Mouse (Mus musculus) embryonic facial prominence, embryonic 13.5 days (tissue): ENCODE results near the gene Slk. TPM values are rescaled to one million over a fixed set of nuclear protein-coding genes. Genes with fewer than 3 reads are reported as not detected.
"Not testable (repeated sequence)": the region's sequence is repeated elsewhere in the genome, so short reads cannot be mapped to it uniquely, and the experiment has no call there.

Experiments used
- ATAC-seq: fragments of 200-750 bp; cut with Nextera tagmentation; 2 replicates; pipeline ENCODE4 v1.8.0; 2017; ENCODE audit warnings: low read depth; ENCODE audit not compliant: insufficient number of reproducible peaks, insufficient read depth, low FRiP score, low TSS enrichment
- H3K27ac ChIP-seq: fragments of 300-500 bp; sonication (generic); 2 replicates; pipeline ENCODE4 v1.5.1; 2015; ENCODE audit warnings: moderate library complexity, mild to moderate bottlenecking, inconsistent platforms
- H3K27me3 ChIP-seq: fragments of 300-500 bp; sonication (generic); 2 replicates; pipeline ENCODE4 v1.6.1; 2015; ENCODE audit warnings: mild to moderate bottlenecking, inconsistent platforms
- H3K36me3 ChIP-seq: fragments of 300-500 bp; sonication (generic); 2 replicates; pipeline ENCODE4 v1.6.1; 2015; ENCODE audit warnings: mild to moderate bottlenecking, inconsistent platforms
- H3K4me1 ChIP-seq: fragments of 300-500 bp; sonication (generic); 2 replicates; pipeline ENCODE4 v1.6.1; 2015; ENCODE audit warnings: inconsistent platforms
- H3K4me2 ChIP-seq: fragments of 300-500 bp; sonication (generic); 2 replicates; pipeline ENCODE4 v1.6.1; 2015; ENCODE audit warnings: moderate library complexity, mild to moderate bottlenecking, inconsistent platforms
- H3K4me3 ChIP-seq: fragments of 300-500 bp; sonication (generic); 2 replicates; pipeline ENCODE4 v1.5.1; 2015; ENCODE audit warnings: mild to moderate bottlenecking, inconsistent platforms
- H3K9ac ChIP-seq: fragments of 300-500 bp; sonication (generic); 2 replicates; pipeline ENCODE4 v1.6.1; 2015; ENCODE audit warnings: mild to moderate bottlenecking, inconsistent platforms
- H3K9me3 ChIP-seq: fragments of 300-500 bp; sonication (generic); 2 replicates; pipeline ENCODE4 v1.6.1; 2016; ENCODE audit warnings: inconsistent platforms
- WGBS: fragments of 180-500 bp; shearing (Covaris S2); methylation state at CpG from one replicate; pipeline ENCODE4 v1.1.7; 2015; ENCODE audit warnings: mixed read lengths; 5-methylcytosine and 5-hydroxymethylcytosine counted together
- polyA plus RNA-seq: library from polyadenylated mRNA; unstranded; fragments of >200 nt; fragmentation: Nextera tagmentation; extraction: Ambion mirVana; gene quantifications from 2 replicates; pipeline ENCODE4 v1.2.1, GENCODE M21; 2015

Slk gene
- polyA plus RNA-seq, 1 experiment from 2014 or later = 12.9 TPM

DNA sequence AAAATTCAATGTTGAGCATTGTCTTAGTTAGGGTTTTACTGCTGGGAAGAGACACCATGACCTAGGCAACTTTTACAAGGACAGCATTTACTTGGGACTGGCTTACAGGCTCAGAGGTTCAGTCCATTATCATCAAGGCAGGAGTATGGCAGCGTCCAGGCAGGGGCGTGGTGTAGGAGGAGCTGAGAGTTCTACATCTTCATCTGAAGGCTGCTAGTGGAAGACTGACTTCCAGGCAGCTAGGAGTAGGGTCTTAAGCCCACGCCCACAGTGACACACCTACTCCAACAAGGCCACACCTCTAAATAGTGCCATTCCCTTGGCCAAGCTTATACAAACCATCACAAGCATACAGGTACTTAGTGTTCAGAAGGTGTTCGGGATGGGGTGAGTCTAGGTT lies 7.5 kb upstream of the Slk start:
- not testable (repeated sequence) for H3K4me3 ChIP-seq, H3K27me3 ChIP-seq, H3K4me1 ChIP-seq, H3K27ac ChIP-seq, H3K9ac ChIP-seq, H3K9me3 ChIP-seq, H3K36me3 ChIP-seq, H3K4me2 ChIP-seq, ATAC-seq
- WGBS = 73% methylated on average over 4 of the region's 4 CpGs

DNA sequence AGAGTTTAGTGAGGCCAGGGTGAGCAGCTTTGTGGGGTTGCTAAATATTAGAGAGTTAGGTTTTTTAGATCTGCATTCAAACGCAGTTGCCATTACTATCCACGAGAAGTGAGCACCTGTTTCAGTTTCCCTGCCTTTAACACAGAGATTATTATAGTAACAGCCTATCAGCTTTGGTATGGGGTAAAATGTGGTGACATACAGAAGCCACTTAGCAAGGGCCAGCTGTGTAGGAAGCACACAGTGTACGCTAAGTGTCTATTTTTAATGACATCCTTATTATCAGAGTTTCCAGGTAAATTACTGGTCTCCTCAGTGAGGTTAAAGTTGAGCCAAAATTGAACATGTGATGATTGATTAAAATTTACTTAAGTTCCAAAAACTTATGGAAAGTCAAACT lies 5.8 kb upstream of the Slk start:
- WGBS = 76% methylated on average over 3 of the region's 3 CpGs
- Histone ChIP-seq H3K9ac (no peak overlapping the region), H3K4me2 (no peak overlapping the region), H3K4me3 (no peak overlapping the region), H3K4me1 (peaks cover 4% of the 10 kb centered on the region; the same call in 1 of the 2 replicates), H3K27me3 (no peaks in the 10 kb centered on the region), H3K36me3 (no peaks in the 10 kb centered on the region), H3K27ac (no peak overlapping the region), H3K9me3 (no peaks in the 10 kb centered on the region)
- no peak for ATAC-seq

DNA sequence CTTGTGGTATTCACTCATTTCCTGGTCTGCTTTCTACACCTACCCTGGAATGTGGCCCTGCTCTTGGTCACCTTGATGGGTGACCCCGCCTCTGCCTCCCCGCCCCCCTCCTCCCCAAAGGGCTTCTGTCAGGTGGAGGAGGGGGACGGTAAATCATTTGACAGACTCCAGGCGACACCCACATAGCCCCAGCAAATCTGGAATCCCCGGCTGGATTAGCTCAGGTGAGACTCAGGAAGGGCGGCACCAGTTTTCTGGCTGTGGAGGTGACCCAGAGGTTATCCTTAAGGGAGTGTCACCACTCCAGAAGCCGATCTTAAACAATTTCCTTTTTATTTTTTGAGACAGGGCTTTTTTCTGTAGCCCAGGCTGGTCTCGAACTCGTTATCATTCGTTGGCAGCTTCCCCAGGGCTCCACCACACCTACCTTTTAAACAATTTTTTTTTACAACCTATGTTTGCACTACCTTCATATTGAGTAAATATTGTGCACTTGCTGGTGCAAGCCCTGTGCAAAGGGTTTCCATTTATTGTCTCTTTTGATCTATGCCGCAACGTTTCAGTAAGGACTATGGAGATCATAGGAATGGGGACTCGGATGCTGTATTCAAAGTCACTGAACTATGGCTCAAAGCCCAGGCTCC lies 775 bp upstream of the Slk start:
- peaks cover 27% of the 10 kb centered on the region for H3K4me1 ChIP-seq
- no peaks in the 10 kb centered on the region for H3K36me3 ChIP-seq
- H3K27ac ChIP-seq = peak overlapping the region; percentile 92
- no peak for ATAC-seq
- H3K4me3 ChIP-seq = peak overlapping the region; percentile 83
- peak overlapping the region; percentile 96 for H3K9ac ChIP-seq
- H3K4me2 ChIP-seq = peak overlapping the region; percentile 83
- WGBS = 12% methylated on average over 13 of the region's 13 CpGs
- no peaks in the 10 kb centered on the region for H3K27me3 ChIP-seq
- no peaks in the 10 kb centered on the region for H3K9me3 ChIP-seq

DNA sequence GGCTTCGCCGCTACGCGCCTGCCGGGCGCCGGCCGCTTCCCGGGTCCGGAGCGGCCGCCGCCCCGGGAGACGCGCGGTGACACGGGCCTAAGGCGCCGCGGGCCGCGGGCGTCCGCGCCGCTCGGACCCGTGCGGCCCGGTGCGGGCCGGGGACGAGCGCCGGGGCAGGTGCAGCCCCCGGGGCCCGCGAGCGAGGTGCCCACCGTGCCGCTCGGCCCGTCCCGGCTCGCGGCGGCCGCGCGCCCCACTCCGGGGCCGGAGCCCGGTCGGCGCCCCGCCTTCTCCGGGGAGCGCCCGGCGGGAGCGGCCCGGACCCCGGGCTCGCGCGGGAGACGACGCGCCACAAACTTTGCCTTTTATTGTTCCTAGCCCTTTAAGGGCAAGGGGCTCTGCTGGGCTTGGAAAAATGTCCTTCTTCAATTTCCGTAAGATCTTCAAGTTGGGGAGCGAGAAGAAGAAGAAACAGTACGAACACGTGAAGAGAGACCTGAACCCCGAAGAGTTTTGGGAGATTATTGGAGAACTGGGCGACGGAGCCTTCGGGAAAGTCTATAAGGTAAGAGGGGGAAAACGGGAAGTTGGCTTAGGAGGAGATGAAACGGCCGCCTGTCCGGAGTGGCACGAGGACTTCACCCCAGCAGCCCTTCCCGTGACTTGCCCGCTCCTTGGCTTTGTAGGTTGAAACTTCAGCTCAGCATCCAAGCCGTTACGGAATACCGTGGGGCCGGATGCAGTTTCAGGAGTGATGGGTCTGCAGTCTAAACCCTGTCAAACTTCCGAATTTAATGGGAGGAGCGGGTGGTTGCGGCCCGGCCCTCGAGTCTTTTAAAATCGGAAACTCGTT lies 532 bp downstream of the Slk start:
- peak; percentile 65 for ATAC-seq
- Histone ChIP-seq H3K4me3 (peak overlapping the region; percentile 83), H3K27ac (peak overlapping the region; percentile 92), H3K4me1 (peaks cover 27% of the 10 kb centered on the region), H3K36me3 (no peaks in the 10 kb centered on the region), H3K9me3 (no peaks in the 10 kb centered on the region), H3K27me3 (no peaks in the 10 kb centered on the region), H3K4me2 (peak overlapping the region; percentile 83), H3K9ac (peak overlapping the region; percentile 96)
- under 1% methylated on average over 79 of the region's 96 CpGs for WGBS

DNA sequence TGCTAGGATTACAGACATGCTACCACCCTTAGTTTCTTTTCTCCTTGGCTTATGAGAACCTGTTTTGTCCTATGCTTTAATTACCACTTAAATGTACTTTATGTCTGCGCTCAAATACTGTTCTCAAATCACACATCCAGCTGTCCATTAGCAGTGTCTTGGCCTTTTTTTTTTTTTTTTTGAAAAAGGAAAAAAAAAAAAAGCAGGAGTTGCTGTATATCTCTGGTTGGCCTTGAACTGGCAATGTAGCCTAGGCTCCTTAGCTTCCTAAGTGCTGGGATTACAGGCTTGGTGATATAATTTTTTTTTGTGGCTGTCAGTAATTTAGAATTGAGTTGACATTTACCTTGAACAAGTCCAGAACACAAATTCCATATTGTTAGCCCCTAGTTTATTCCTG lies 6.3 kb downstream of the Slk start:
- Histone ChIP-seq H3K4me3 (no peak overlapping the region), H3K4me2 (no peak overlapping the region), H3K27ac (no peak overlapping the region), H3K9me3 (no peaks in the 10 kb centered on the region), H3K9ac (no peak overlapping the region), H3K36me3 (no peaks in the 10 kb centered on the region), H3K4me1 (peaks cover 37% of the 10 kb centered on the region), H3K27me3 (no peaks in the 10 kb centered on the region)
- ATAC-seq = no peak
- 58% methylated on average over 1 of the region's 1 CpGs for WGBS

DNA sequence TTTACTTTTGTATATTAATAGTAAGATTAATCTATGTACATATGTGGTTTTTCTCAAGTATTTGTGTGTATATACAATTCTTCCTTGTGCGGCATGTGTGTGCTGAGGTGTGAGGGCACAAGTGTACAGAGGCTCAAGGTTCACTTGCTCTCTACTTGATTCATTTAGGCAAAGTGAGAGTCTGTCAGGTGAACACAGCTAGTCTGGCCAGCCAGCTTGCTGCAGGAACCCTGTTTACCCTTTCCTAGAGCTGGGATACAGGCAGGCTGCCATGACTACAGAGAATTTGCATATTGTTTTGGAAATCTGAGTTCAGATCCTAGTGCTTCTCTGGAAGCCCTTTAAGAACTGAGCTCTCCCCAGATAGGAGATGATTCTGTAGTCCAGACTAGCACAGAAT lies 7.5 kb downstream of the Slk start:
- H3K9ac ChIP-seq = no peak overlapping the region
- 91% methylated on average over 1 of the region's 1 CpGs for WGBS
- no peaks in the 10 kb centered on the region for H3K36me3 ChIP-seq
- ATAC-seq = no peak
- no peak overlapping the region for H3K4me3 ChIP-seq
- H3K4me2 ChIP-seq = no peak overlapping the region
- no peaks in the 10 kb centered on the region for H3K27me3 ChIP-seq
- H3K4me1 ChIP-seq = peaks cover 26% of the 10 kb centered on the region
- no peak overlapping the region for H3K27ac ChIP-seq
- H3K9me3 ChIP-seq = no peaks in the 10 kb centered on the region

DNA sequence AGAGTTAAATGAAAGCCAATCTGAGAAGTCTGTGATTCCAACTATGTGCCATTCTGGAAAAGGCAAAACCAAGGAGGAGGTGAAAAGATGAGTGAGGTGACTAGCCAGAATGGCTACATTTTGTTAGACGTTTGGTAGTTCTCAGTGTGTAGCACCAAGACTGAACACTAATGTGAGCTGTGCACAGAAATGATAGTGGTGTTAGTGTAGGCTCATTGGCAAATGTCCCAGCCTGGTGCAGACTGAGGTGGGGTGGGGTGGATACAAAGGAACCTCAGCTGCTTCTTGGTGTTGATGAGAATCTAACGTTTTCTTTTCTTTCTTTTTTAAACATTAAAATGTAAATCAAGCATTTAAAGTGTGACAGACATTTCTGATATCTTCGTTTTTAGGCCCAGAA lies 29.0 kb downstream of the Slk start:
- H3K27me3 ChIP-seq = no peaks in the 10 kb centered on the region
- H3K27ac ChIP-seq = no peak overlapping the region
- 0 out of 2 replicates have a peak, but pooled peaks cover 4% of the 10 kb centered on the region for H3K4me1 ChIP-seq
- H3K36me3 ChIP-seq = peaks cover 14% of the 10 kb centered on the region; the same call in 1 of the 2 replicates
- H3K9me3 ChIP-seq = no peaks in the 10 kb centered on the region
- no peak for ATAC-seq
- no peak overlapping the region for H3K4me3 ChIP-seq
- WGBS = 74% methylated on average over 3 of the region's 3 CpGs
- H3K4me2 ChIP-seq = no peak overlapping the region
- H3K9ac ChIP-seq = no peak overlapping the region

DNA sequence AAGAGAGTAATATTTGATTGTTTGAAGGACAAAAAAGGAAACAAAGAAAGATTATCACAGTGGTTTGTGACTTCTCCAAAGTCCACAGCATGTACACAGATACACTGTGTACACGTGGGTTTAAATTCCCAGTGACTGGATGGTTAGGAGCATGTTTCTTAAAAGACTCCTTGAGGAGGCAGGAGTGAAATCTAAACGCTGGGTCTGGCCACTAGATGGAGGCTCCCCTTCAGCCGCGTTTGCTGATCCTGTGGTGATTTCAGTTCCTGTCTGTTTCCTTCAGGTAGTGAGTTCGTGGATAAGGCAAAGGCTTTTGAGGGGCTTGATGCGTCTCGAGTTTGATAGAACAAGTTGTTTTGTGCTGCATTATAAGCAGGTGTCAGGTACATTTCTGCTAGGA lies 34.0 kb downstream of the Slk start:
- Histone ChIP-seq H3K9me3 (no peaks in the 10 kb centered on the region), H3K4me2 (no peak overlapping the region), H3K36me3 (peaks cover 47% of the 10 kb centered on the region), H3K27ac (no peak overlapping the region), H3K9ac (no peak overlapping the region), H3K4me1 (no peaks in the 10 kb centered on the region), H3K4me3 (no peak overlapping the region), H3K27me3 (no peaks in the 10 kb centered on the region)
- WGBS = 55% methylated on average over 7 of the region's 7 CpGs
- ATAC-seq = no peak

DNA sequence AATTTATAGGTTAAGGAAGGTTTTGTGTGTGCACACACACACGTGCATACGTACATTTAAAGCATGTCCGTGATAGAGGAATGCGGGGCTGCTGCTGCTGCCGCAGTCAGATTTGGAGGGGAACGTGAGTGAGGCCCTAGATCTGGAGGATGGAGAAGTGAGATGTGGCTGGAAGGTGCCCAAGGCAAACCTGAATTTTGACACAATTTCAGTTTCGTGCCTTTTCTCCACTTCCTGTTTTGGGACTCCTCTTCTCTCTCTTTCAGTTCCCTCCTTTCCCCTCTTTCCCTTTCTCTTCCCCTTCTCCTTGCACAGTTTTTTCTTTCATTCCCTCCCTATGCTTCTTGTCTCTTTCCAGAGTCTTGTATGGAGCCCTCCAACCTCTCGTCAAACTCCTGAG lies 42.0 kb downstream of the Slk start:
- no peak for ATAC-seq
- peaks cover 75% of the 10 kb centered on the region for H3K36me3 ChIP-seq
- H3K27me3 ChIP-seq = no peaks in the 10 kb centered on the region
- no peak overlapping the region for H3K27ac ChIP-seq
- no peaks in the 10 kb centered on the region for H3K4me1 ChIP-seq
- 83% methylated on average over 8 of the region's 8 CpGs for WGBS
- H3K4me3 ChIP-seq = no peak overlapping the region
- no peak overlapping the region for H3K9ac ChIP-seq
- no peak overlapping the region for H3K4me2 ChIP-seq
- H3K9me3 ChIP-seq = no peaks in the 10 kb centered on the region

DNA sequence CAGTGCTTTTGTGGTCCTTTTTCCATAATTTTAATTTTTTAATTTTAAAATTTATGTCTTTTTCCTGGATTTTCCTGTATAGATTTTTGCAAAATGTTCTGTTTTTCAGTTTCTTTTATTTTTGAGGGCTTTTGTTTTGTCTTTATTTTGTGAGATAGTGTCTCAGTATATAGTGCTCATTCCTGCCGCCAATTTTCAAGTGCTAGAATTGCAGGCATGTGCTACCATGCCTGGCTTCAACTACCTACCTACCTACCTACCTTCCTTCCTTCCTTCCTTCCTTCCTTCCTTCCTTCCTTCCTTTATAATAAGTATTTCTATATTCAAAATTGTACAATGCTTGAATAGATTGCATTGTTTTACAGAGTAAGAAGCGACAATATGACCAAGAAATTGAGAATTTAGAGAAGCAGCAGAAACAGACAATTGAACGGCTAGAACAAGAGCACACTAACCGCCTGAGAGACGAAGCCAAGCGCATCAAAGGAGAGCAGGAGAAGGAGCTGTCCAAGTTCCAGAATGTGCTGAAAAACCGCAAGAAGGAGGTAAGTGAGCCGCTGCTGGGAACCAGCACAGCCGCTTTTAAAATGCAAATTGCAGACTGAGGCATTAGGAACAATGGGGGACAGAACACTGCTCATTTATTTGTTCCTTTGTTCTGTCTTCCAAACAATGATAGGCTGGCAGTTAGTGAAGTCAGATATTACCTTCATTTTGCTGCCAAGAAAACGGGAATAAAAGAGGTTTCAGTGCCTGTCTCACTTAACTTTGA lies 45.6 kb downstream of the Slk start:
- no peak for ATAC-seq
- 51% methylated on average over 10 of the region's 10 CpGs for WGBS

DNA sequence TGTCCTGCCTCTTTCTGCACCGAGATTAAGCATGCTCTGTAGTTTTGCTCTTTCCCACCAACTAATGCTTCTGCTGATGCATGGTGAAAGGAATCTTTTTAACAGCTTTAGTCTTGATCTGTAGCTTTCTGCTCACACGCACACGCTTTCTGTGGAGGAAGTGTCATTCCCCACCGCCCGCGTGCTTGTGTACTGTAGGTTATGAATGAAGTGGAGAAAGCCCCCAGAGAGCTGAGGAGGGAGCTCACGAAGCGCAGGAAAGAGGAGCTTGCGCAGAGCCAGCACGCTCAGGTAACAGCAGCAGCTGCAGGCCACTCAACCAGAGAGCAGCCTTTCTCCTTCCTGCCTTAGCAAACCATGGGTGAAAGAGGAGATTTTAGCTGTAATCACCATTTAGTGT lies 48.0 kb downstream of the Slk start:
- H3K9ac ChIP-seq = no peak overlapping the region
- no peaks in the 10 kb centered on the region; the same call in 1 of the 2 replicates for H3K4me1 ChIP-seq
- H3K36me3 ChIP-seq = peaks cover 52% of the 10 kb centered on the region
- no peaks in the 10 kb centered on the region for H3K9me3 ChIP-seq
- no peak for ATAC-seq
- H3K4me2 ChIP-seq = no peak overlapping the region
- WGBS = 92% methylated on average over 10 of the region's 10 CpGs
- H3K27me3 ChIP-seq = no peaks in the 10 kb centered on the region
- no peak overlapping the region for H3K27ac ChIP-seq
- H3K4me3 ChIP-seq = no peak overlapping the region

More for the DNA sequence above, 45.6 kb downstream of the Slk start:
- no peaks in the 10 kb centered on the region for H3K4me1 ChIP-seq
- H3K4me2 ChIP-seq = no peak overlapping the region
- peaks cover 63% of the 10 kb centered on the region for H3K36me3 ChIP-seq
- H3K27me3 ChIP-seq = no peaks in the 10 kb centered on the region
- H3K27ac ChIP-seq = no peak overlapping the region
- H3K9me3 ChIP-seq = no peaks in the 10 kb centered on the region
- H3K4me3 ChIP-seq = no peak overlapping the region
- H3K9ac ChIP-seq = no peak overlapping the region
